Mouse (Mus musculus) urinary bladder, postnatal 4 days (tissue): ENCODE results near the gene Ccdc84.
"Not testable (repeated sequence)": the region's sequence is repeated elsewhere in the genome, so short reads cannot be mapped to it uniquely, and the experiment has no call there.

Experiments used
- DNase-seq, 2 experiments: peaks; one replicate each; pipeline ENCODE4 v3.0.0; 2021 to 2022; ENCODE audit warnings: low spot score in 2 of 2

The Ccdc84 gene

GRCm38 (mm10) chr9:44418519-44419385 lies at the start of gene Ccdc84:
Ccdc84 (minus strand) TSS chr9:44418569.
- DNase-seq, result no peak

DNA sequence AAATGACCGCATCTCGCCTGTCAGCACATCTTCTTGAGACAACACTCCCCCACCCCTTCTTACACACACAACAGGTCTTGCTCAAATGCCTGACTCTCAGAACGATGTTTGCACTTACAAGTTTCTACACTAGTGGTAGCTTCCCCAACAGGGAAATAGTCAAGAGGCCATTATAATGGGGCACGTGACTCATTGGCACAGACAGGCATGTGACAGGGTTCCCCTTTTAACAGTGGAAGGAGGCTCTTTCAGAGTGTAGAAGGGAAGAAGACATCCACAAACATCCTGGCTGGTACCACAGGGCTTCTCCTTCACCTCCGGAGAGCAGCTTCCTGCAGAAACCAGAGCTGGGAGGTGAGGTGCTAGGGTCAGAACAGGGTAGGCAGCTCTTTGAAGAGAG lies 43.6 kb upstream of the Ccdc84 start:
- DNase-seq, result no peak

GRCm38 (mm10) chr9:44457035-44457742 lies 38.8 kb upstream of the Ccdc84 start:
- no peak for DNase-seq

GRCm38 (mm10) chr9:44454891-44455220 lies 36.5 kb upstream of the Ccdc84 start, which contains the start of gene Upk2:
Upk2 (minus strand) TSS chr9:44454976.
- DNase-seq, result no peak

GRCm38 (mm10) chr9:44454132-44454890 lies 35.9 kb upstream of the Ccdc84 start:
- DNase-seq, result peak; percentile 76 to 85

DNA sequence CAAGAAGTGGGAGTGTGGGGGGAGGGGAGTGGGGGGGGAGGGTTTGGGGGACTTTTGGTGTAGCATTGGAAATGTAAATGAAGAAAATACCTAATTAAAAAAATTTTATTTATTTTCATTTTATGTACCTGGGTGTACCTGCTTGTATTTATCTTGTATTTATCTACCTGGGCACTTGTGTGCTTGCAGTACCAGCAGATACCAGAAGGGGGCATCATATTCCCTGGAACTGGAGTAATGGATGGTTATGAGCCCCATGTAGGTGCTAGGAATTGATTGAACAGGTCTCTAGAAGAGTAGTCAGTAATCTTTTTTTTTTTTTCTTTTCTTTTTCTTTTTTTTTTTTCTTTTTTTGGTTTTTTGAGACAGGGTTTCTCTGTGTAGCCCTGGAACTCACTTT lies 32.0 kb upstream of the Ccdc84 start:
- DNase-seq, result no peak

DNA sequence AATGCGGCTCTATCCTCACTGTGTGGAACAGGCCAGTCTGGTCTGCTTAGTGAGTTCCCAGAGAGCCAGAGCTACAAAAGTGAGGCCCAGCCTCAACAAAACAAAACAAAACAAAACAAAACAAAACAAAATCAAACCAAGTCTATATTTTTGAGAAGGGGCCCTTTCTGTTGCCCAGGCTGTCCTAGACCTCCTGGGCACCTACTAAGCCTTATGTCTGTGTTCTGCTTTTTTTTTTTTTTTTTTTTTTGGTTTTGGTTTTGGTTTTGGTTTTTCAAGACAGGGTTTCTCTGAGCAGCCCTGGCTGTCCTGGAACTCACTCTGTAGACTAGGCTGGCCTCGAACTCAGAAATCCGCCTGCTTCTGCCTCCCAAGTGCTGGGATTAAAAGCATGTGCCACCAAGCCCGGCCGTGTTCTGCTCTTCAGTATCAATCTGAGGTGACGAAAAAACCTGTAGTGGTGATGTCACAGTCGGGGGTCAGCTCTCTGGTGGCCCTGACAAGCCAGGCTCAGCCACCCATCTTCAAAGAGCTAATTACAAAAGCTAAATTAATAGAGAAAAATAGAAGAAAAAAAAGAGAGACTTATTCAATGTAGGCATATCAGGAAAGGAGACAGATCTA lies 26.1 kb upstream of the Ccdc84 start:
- DNase-seq, result not testable (repeated sequence)

DNA sequence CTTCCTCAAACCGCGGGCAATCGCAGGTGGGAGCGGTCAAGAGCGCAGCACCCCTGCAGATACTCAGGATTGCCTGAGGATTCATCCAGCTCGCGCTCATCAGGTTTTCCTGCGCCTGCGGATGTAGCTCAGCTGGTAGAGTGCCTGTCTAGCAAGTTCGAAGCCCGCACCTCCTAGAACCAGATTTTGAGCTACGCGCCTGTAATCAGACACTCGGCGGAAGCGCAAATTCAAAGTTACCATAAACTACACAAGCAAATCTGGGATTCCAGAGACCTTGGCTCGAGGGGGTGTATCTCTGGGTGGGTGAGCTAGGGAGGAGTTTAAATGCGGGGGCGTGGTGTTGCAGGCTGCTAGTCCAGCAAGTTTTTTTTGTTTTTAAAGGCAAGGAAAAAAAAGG lies 22.6 kb upstream of the Ccdc84 start, which contains the start of gene Foxr1:
TSS of gene Foxr1 (minus strand) at position 176 of the 400 bp plus-strand sequence.
- DNase-seq, result no peak

GRCm38 (mm10) chr9:44435747-44436146 lies 17.4 kb upstream of the Ccdc84 start:
- DNase-seq, result no peak

GRCm38 (mm10) chr9:44432577-44433185 lies 14.3 kb upstream of the Ccdc84 start:
- no peak for DNase-seq

GRCm38 (mm10) chr9:44423576-44423975 lies 5.2 kb upstream of the Ccdc84 start:
- no peak for DNase-seq

GRCm38 (mm10) chr9:44420280-44420898 lies 2.0 kb upstream of the Ccdc84 start:
- no peak for DNase-seq

DNA sequence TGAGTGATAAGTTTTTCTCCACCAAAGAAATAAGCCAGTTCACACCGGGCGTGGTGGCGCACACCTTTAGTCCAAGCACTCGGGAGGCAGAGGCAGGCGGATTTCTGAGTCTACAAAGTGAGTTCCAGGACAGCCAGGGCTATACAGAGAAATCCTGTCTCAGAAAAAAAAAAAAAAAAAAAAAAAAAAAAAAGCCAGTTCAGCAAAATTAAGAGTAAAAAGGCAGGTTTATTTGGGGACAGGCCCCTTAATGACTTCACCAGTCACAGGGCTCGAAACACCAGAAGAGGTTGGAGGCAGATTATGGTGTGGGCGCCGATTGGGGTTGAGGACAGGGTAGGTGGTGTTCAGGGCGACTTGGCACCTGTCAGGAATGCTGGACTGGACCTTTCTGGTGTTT lies 1.4 kb upstream of the Ccdc84 start:
- DNase-seq, result not testable (repeated sequence)

DNA sequence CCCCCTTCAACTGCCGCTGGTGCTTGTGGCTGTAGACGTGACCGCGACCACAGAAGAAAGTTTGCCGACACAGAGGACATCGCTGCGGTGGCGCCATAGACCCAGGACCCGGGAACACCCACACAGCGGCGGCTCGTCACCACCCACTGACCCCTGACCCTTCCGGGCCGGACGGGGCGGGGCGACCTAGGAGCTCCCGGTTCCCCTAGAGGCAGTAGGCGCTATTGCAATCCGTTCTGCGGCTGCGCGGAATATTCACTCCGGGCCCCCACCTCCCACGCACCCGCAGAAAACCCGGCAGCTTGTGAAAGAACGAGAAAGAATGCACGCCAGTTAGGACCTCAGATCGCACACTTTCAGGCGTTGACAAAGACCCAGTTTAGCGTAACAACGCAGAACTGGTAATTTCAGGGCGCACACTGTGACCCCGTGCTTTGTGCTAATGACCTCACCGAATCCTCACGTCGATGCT lies 441 bp downstream of the Ccdc84 start:
- DNase-seq, result peak; percentile 92 to 97

DNA sequence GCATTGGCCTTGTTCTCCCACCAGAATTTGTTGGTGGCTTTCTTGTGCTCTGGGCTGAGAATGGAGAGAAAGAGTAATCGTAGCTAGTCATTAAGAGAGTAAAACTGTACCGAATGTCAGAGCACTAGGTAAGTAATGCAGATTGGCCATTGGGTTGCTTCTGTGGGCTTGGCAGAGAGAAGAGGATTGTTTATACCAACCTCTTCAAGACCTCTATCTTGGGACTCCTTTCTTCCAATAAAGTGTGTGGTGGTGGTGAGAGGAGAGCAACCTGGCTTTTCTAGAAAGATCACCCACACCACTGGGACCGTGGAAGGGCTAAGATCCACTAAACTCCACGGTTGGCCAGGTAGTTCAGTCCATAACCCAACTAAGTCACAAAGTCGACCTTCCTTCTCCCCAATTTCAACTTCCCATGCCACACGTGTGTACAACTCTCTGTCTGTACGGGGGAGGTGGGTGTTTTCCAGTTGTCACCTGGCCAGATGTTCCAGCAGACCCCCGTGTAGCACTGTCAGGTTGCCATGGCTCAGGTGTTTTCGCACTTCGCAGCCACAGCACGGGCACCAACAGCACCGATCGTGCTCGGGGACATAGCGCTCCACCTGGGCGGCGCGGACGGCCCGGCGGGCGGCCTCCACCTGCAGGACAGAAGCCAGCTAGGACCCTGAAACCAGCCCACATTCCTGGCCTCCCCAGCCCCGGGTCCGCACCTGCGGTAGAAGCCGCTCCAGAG lies 1.0 kb downstream of the Ccdc84 start:
- no peak for DNase-seq

GRCm38 (mm10) chr9:44412781-44413180 lies 5.6 kb downstream of the Ccdc84 start:
- no peak for DNase-seq

- no peak for DNase-seq
These were observed 6.1 kb downstream of the Ccdc84 start for GRCm38 (mm10) chr9:44412306-44412705.

DNA sequence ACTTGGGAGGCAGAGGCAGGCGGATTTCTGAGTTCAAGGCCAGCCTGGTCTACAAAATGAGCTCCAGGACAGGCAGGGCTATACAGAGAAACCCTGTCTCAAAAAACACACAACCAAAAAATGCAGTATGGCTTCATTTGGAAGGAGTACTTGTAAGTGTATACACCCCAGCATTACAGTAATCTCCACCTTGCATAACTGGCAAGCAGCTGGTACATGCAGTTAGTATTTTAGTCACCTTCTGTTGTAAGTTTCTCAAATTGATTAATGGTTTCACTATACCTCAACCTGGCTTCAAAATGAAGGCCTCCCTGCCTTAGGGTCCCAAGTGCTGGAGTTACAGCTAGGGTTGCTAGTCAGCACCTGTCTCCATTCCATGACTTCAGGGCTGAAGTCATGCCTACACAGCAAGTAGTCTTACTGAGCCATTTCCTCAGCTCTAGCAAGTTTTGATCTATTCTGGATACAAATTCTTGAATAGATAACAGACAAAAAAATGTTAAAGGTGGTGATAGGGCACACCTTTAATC lies 6.7 kb downstream of the Ccdc84 start:
- DNase-seq, result no peak

DNA sequence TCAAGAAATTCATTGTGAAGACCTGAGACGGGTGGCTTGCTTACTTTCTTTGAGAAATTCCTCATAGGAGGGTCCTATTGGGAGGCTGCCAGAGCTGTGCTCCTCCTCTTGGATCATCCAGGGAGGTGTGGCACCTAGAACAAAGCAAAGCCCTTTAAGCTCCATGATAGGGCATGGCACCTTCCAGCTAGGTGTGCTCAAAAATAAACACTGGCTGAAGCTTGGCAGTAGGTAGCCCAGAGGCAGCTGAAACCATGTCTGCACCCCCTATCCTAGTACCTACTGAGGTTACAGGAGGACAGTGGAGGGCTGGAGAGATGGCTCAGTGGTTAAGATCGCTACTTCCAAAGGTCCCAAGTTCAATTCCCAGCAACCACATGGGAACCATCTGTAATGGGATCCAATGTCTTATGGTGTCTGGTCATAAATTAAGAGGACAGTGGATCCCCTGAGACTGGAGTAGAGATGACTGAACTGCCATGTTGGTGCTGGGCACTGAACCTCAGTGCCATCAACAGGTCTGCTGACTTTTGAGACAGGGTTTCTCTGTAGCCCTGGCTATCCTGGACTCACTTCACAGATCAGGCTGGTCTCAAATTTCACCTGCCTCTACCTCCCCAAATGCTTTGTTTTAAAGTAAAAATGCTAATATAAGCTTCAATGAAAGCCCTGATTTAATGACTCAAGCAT lies 7.6 kb downstream of the Ccdc84 start:
- DNase-seq, result no peak
